Mouse (Mus musculus) midbrain, embryonic 16.5 days (tissue): Measurements from ENCODE around the gene Zfp280d. TPM values are rescaled to one million over a fixed set of nuclear protein-coding genes. Genes with fewer than 3 reads are reported as not detected.

Experiments
- ATAC-seq: fragments of 200-750 bp; cut with Nextera tagmentation; 2 replicates; pipeline ENCODE4 v1.8.0; 2017; ENCODE audit warnings: moderate TSS enrichment
- H3K27ac ChIP-seq: fragments of 300-500 bp; sonication (generic); 2 replicates; pipeline ENCODE4 v1.5.1; 2014; ENCODE audit warnings: mild to moderate bottlenecking, low read length, mixed read lengths
- H3K27me3 ChIP-seq: fragments of 300-500 bp; sonication (generic); 2 replicates; pipeline ENCODE4 v1.6.1; 2014; ENCODE audit warnings: low read depth, low read length, mixed read lengths; ENCODE audit not compliant: control insufficient read depth, insufficient read depth
- H3K36me3 ChIP-seq: fragments of 300-500 bp; sonication (generic); 2 replicates; pipeline ENCODE4 v1.6.1; 2014; ENCODE audit warnings: mild to moderate bottlenecking, low read length, moderate library complexity, mixed read lengths; ENCODE audit not compliant: control insufficient read depth, insufficient read depth
- H3K4me1 ChIP-seq: fragments of 300-500 bp; sonication (generic); 2 replicates; pipeline ENCODE4 v1.6.1; 2014; ENCODE audit warnings: mild to moderate bottlenecking, low read length, mixed read lengths; ENCODE audit not compliant: control insufficient read depth, insufficient read depth
- H3K4me2 ChIP-seq: fragments of 300-500 bp; sonication (generic); 2 replicates; pipeline ENCODE4 v1.6.1; 2014; ENCODE audit warnings: mild to moderate bottlenecking, low read length, mixed read lengths
- H3K4me3 ChIP-seq: fragments of 300-500 bp; sonication (generic); 2 replicates; pipeline ENCODE4 v1.5.1; 2014; ENCODE audit warnings: low read depth, mild to moderate bottlenecking, low read length, moderate library complexity, mixed read lengths
- H3K9ac ChIP-seq: fragments of 300-500 bp; sonication (generic); 2 replicates; pipeline ENCODE4 v1.6.1; 2014; ENCODE audit warnings: low read depth, low read length, mixed read lengths
- H3K9me3 ChIP-seq: fragments of 300-500 bp; sonication (generic); replicated peaks from 2 replicates; pipeline ENCODE4 v1.6.1; 2014; ENCODE audit warnings: mild to moderate bottlenecking, low read length, mixed read lengths; ENCODE audit not compliant: control insufficient read depth, poor library complexity, severe bottlenecking
- WGBS: fragments of 180-500 bp; shearing (Covaris S2); extraction: QIAGEN DNeasy Blood & Tissue Kit; methylation state at CpG from one replicate; pipeline ENCODE4 v1.1.7; 2014; 5-methylcytosine and 5-hydroxymethylcytosine counted together
- polyA plus RNA-seq: library from polyadenylated mRNA; unstranded; fragments of >200 nt; fragmentation: Nextera tagmentation; extraction: Ambion mirVana; gene quantifications from 2 replicates; pipeline ENCODE4 v1.2.1, GENCODE M21; 2015

Zfp280d gene
- polyA plus RNA-seq, 1 experiment from 2014 or later = 38.6 TPM

- 84% methylated on average over 8 of the region's 8 CpGs for WGBS
- no peak for ATAC-seq
- H3K4me1 ChIP-seq = peaks cover 5% of the 10 kb centered on the region; the same call in 1 of the 2 replicates
- H3K4me3 ChIP-seq = no peak overlapping the region
- no peak overlapping the region for H3K4me2 ChIP-seq
- no peak overlapping the region for H3K27ac ChIP-seq
- H3K9ac ChIP-seq = no peak overlapping the region
- H3K27me3 ChIP-seq = no peaks in the 10 kb centered on the region; the same call in 1 of the 2 replicates
- H3K9me3 ChIP-seq = no peaks in the 10 kb centered on the region
- no peaks in the 10 kb centered on the region for H3K36me3 ChIP-seq
Observed at GRCm38 (mm10) chr9:72404446-72404845, 129.8 kb downstream of the Zfp280d start.

- Histone ChIP-seq H3K36me3 (no peaks in the 10 kb centered on the region), H3K9ac (no peak overlapping the region), H3K4me3 (no peak overlapping the region), H3K4me2 (no peak overlapping the region), H3K27ac (no peak overlapping the region), H3K9me3 (no peaks in the 10 kb centered on the region), H3K4me1 (peaks cover 6% of the 10 kb centered on the region; the same call in 1 of the 2 replicates), H3K27me3 (no peaks in the 10 kb centered on the region; the same call in 1 of the 2 replicates)
- ATAC-seq = no peak
- WGBS = 78% methylated on average over 3 of the region's 3 CpGs
Observed at GRCm38 (mm10) chr9:72404934-72405333, 130.3 kb downstream of the Zfp280d start.

GRCm38 (mm10) chr9:72405882-72406638 lies 131.4 kb downstream of the Zfp280d start:
- no peak overlapping the region for H3K4me3 ChIP-seq
- no peak for ATAC-seq
- H3K9me3 ChIP-seq = no peaks in the 10 kb centered on the region
- H3K4me1 ChIP-seq = peaks cover 6% of the 10 kb centered on the region; the same call in 1 of the 2 replicates
- WGBS = 94% methylated on average over 9 of the region's 9 CpGs
- H3K36me3 ChIP-seq = no peaks in the 10 kb centered on the region
- no peak overlapping the region for H3K9ac ChIP-seq
- H3K4me2 ChIP-seq = no peak overlapping the region
- H3K27me3 ChIP-seq = no peaks in the 10 kb centered on the region; the same call in 1 of the 2 replicates
- H3K27ac ChIP-seq = no peak overlapping the region

- Histone ChIP-seq H3K9me3 (no peaks in the 10 kb centered on the region), H3K9ac (0 out of 2 replicates have a peak overlapping the region, but pooled peaks have one; percentile 32), H3K4me1 (peaks cover 6% of the 10 kb centered on the region; the same call in 1 of the 2 replicates), H3K36me3 (no peaks in the 10 kb centered on the region), H3K4me2 (peak overlapping the region; percentile 56), H3K27me3 (no peaks in the 10 kb centered on the region; the same call in 1 of the 2 replicates), H3K27ac (0 out of 2 replicates have a peak overlapping the region, but pooled peaks have one; percentile 31), H3K4me3 (peak overlapping the region; percentile 27)
- peak; percentile 82 for ATAC-seq
- 6% methylated on average over 12 of the region's 12 CpGs for WGBS
Observed at GRCm38 (mm10) chr9:72408131-72408586, 133.5 kb downstream of the Zfp280d start.

GRCm38 (mm10) chr9:72409381-72410225 lies 134.9 kb downstream of the Zfp280d start:
- Histone ChIP-seq H3K9me3 (no peaks in the 10 kb centered on the region), H3K27ac (no peak overlapping the region), H3K4me3 (no peak overlapping the region), H3K36me3 (no peaks in the 10 kb centered on the region), H3K4me2 (0 out of 2 replicates have a peak overlapping the region, but pooled peaks have one; percentile 14), H3K9ac (no peak overlapping the region), H3K27me3 (no peaks in the 10 kb centered on the region; the same call in 1 of the 2 replicates), H3K4me1 (peaks cover 6% of the 10 kb centered on the region; the same call in 1 of the 2 replicates)
- WGBS = 28% methylated on average over 15 of the region's 15 CpGs
- ATAC-seq = peak; percentile 69

GRCm38 (mm10) chr9:72411746-72412145 lies 137.1 kb downstream of the Zfp280d start:
- ATAC-seq = no peak
- H3K27ac ChIP-seq = no peak overlapping the region
- no peak overlapping the region for H3K9ac ChIP-seq
- no peaks in the 10 kb centered on the region for H3K9me3 ChIP-seq
- no peaks in the 10 kb centered on the region for H3K27me3 ChIP-seq
- peaks cover 6% of the 10 kb centered on the region; the same call in 1 of the 2 replicates for H3K4me1 ChIP-seq
- H3K4me3 ChIP-seq = no peak overlapping the region
- H3K4me2 ChIP-seq = no peak overlapping the region
- 72% methylated on average over 2 of the region's 2 CpGs for WGBS
- H3K36me3 ChIP-seq = no peaks in the 10 kb centered on the region

Other genes starting within 250 kb of the Zfp280d start
- gene Tcf12, start 163.0 kb upstream of the Zfp280d start, polyA plus RNA-seq = 43.6 and 43.8 TPM in 2 replicates
- 6.3 and 6.6 TPM in 2 replicates for gene Mns1, start 163.2 kb downstream of the Zfp280d start, polyA plus RNA-seq
- gene Tex9, start 217.4 kb downstream of the Zfp280d start, polyA plus RNA-seq = 32.7 and 41.2 TPM in 2 replicates